Comparison of ENCODE assay signal across 9 mouse cellular contexts in genomic region chr19:47491853-47492252, GRCm38 (mm10). TPM values are rescaled to one million over a fixed set of nuclear protein-coding genes. Genes with fewer than 3 reads are reported as not detected.
A peak's percentile ranks its signal among the peaks of the same experiment; 100 is the strongest.
DNase-seq lines count a peak whose midpoint lies in the region; ATAC-seq and TF ChIP-seq lines count a peak whose summit lies in the region.
"Had no signal": no experiment of that assay in that cellular context is flagged by ENCODE, and none has a peak within 500 bp of the region (broad histone marks: within the 10 kb centered on the region; RNA-seq: fewer than 3 reads in every experiment).

No protein-coding gene starts in this region.

- no peak for TF ChIP-seq CTCF in C2C12 (IDR thresholded peaks at IDR 0.05; ENCODE audit: control insufficient read depth, insufficient read depth, insufficient read length)
- TF ChIP-seq CTCF in liver, postnatal 0 days (IDR thresholded peaks at IDR 0.05; ENCODE audit: low read depth) = no peak
- no peak for TF ChIP-seq CTCF in lung, adult 2 months (IDR thresholded peaks at IDR 0.05; ENCODE audit: insufficient read depth, low read length)

- H3K4me2 ChIP-seq in heart, embryonic 15.5 days = no peak overlapping the region
- no peak overlapping the region for H3K4me2 ChIP-seq in heart, embryonic 11.5 days
- no peak overlapping the region for H3K4me2 ChIP-seq in forebrain, embryonic 15.5 days (replicated peaks)
- H3K4me2 ChIP-seq in liver, postnatal 0 days (ENCODE audit: low read depth, low read length) = no peak overlapping the region
- H3K4me2 ChIP-seq: lung, embryonic 15.5 days had no signal

- H3K79me2 ChIP-seq in C2C12 (ENCODE audit: control insufficient read depth, insufficient read depth) = no peaks in the 10 kb centered on the region

- no peaks in the 10 kb centered on the region for H3K9me3 ChIP-seq in heart, embryonic 15.5 days (replicated peaks)
- H3K9me3 ChIP-seq in heart, embryonic 11.5 days (replicated peaks; ENCODE audit: control insufficient read depth, low read length) = no peaks in the 10 kb centered on the region
- 0 out of 2 replicates have a peak, but pooled peaks cover 3% of the 10 kb centered on the region for H3K9me3 ChIP-seq in forebrain, embryonic 15.5 days
- peaks cover 3% of the 10 kb centered on the region for H3K9me3 ChIP-seq in liver, postnatal 0 days (ENCODE audit: low read length)
- H3K9me3 ChIP-seq: lung, embryonic 15.5 days had no signal

- DNase-seq in MN1 (ENCODE audit: low spot score) = peak; percentile 42
- no peak for DNase-seq in liver, postnatal 0 days
- no peak for DNase-seq in lung, adult 2 months
- DNase-seq: thymus, postnatal 36 days had no signal

- H3K9ac ChIP-seq in heart, embryonic 15.5 days = no peak overlapping the region
- H3K9ac ChIP-seq in heart, embryonic 11.5 days (ENCODE audit: low read depth, low read length) = no peak overlapping the region
- H3K9ac ChIP-seq in forebrain, embryonic 15.5 days (replicated peaks) = no peak overlapping the region
- H3K9ac ChIP-seq in liver, postnatal 0 days (replicated peaks) = no peak overlapping the region
- H3K9ac ChIP-seq: lung, embryonic 15.5 days had no signal

- no peaks in the 10 kb centered on the region for H3K27me3 ChIP-seq in heart, embryonic 15.5 days
- no peaks in the 10 kb centered on the region for H3K27me3 ChIP-seq in heart, embryonic 11.5 days (ENCODE audit: control insufficient read depth, insufficient read depth, low read length)
- H3K27me3 ChIP-seq in C2C12 (ENCODE audit: control insufficient read depth, insufficient read depth, insufficient read length) = no peaks in the 10 kb centered on the region
- H3K27me3 ChIP-seq in forebrain, embryonic 15.5 days = no peaks in the 10 kb centered on the region
- no peaks in the 10 kb centered on the region for H3K27me3 ChIP-seq in liver, postnatal 0 days (ENCODE audit: insufficient read depth, low read length)
- H3K27me3 ChIP-seq: lung, embryonic 15.5 days had no signal

- no peaks in the 10 kb centered on the region for H3K79me3 ChIP-seq in C2C12 (ENCODE audit: low read depth)

- H3K4me3 ChIP-seq in heart, embryonic 15.5 days = no peak overlapping the region
- H3K4me3 ChIP-seq in heart, embryonic 11.5 days (ENCODE audit: low read depth, low read length) = no peak overlapping the region
- H3K4me3 ChIP-seq in C2C12 (ENCODE audit: insufficient read depth, poor library complexity, severe bottlenecking) = no peak overlapping the region
- no peak overlapping the region for H3K4me3 ChIP-seq in forebrain, embryonic 15.5 days
- no peak overlapping the region for H3K4me3 ChIP-seq in liver, postnatal 0 days (ENCODE audit: low read depth, low read length)
- no peak overlapping the region for H3K4me3 ChIP-seq in lung, adult 2 months (replicated peaks; ENCODE audit: extremely low read depth, low read depth, low read length)
- H3K4me3 ChIP-seq: lung, embryonic 15.5 days had no signal

- H3K27ac ChIP-seq in heart, embryonic 15.5 days = no peak overlapping the region
- H3K27ac ChIP-seq in heart, embryonic 11.5 days (ENCODE audit: low read depth, low read length) = no peak overlapping the region
- H3K27ac ChIP-seq in forebrain, embryonic 15.5 days (replicated peaks) = no peak overlapping the region
- H3K27ac ChIP-seq in liver, postnatal 0 days (ENCODE audit: low read depth) = no peak overlapping the region
- H3K27ac ChIP-seq: lung, embryonic 15.5 days had no signal

- no peak overlapping the region for H3ac ChIP-seq in C2C12 (ENCODE audit: control insufficient read depth, insufficient read length, low read depth)

- TF ChIP-seq EP300 in liver, postnatal 0 days (IDR thresholded peaks at IDR 0.05; ENCODE audit: low read depth) = no peak

- H3K36me3 ChIP-seq in heart, embryonic 15.5 days = no peaks in the 10 kb centered on the region
- H3K36me3 ChIP-seq in heart, embryonic 11.5 days (ENCODE audit: control insufficient read depth, insufficient read depth, low read length) = no peaks in the 10 kb centered on the region
- no peaks in the 10 kb centered on the region for H3K36me3 ChIP-seq in C2C12 (ENCODE audit: control insufficient read depth, insufficient read depth)
- H3K36me3 ChIP-seq in forebrain, embryonic 15.5 days = no peaks in the 10 kb centered on the region
- H3K36me3 ChIP-seq in liver, postnatal 0 days (replicated peaks; ENCODE audit: insufficient read depth, low read length) = no peaks in the 10 kb centered on the region
- H3K36me3 ChIP-seq: lung, embryonic 15.5 days had no signal

- H3K4me1 ChIP-seq in heart, embryonic 15.5 days (replicated peaks) = peaks cover 16% of the 10 kb centered on the region
- peaks cover 4% of the 10 kb centered on the region; the same call in 1 of the 2 replicates for H3K4me1 ChIP-seq in heart, embryonic 11.5 days (ENCODE audit: control insufficient read depth, insufficient read depth, low read length)
- peaks cover 18% of the 10 kb centered on the region for H3K4me1 ChIP-seq in forebrain, embryonic 15.5 days
- H3K4me1 ChIP-seq in liver, postnatal 0 days (ENCODE audit: insufficient read depth) = no peaks in the 10 kb centered on the region
- no peaks in the 10 kb centered on the region for H3K4me1 ChIP-seq in lung, adult 2 months (ENCODE audit: control insufficient read depth, insufficient read depth, low read length)
- H3K4me1 ChIP-seq: lung, embryonic 15.5 days had no signal

- 0 out of 2 replicates have a peak, but pooled peaks have one; percentile 24 for ATAC-seq in heart, embryonic 15.5 days (replicated peaks; ENCODE audit: insufficient number of reproducible peaks, insufficient read depth, low FRiP score, low read depth)
- ATAC-seq in heart, embryonic 11.5 days (replicated peaks; ENCODE audit: insufficient number of reproducible peaks, low FRiP score, low TSS enrichment) = no peak
- ATAC-seq in forebrain, embryonic 15.5 days (replicated peaks) = 0 out of 2 replicates have a peak, but pooled peaks have one; percentile 12
- ATAC-seq in liver, postnatal 0 days = no peak

- no peak for TF ChIP-seq POLR2A in lung, adult 2 months (IDR thresholded peaks at IDR 0.05; ENCODE audit: borderline replicate concordance, extremely low read depth, low read depth, low read length)

- WGBS in heart, embryonic 15.5 days = 62% methylated on average over 2 of the region's 2 CpGs
- WGBS in heart, embryonic 11.5 days (ENCODE audit: insufficient replicate concordance) = 61% methylated on average over 2 of the region's 2 CpGs
- 63% methylated on average over 2 of the region's 2 CpGs for WGBS in forebrain, embryonic 15.5 days
- 81% methylated on average over 2 of the region's 2 CpGs for WGBS in liver, postnatal 0 days (ENCODE audit: insufficient replicate concordance)
- WGBS in lung, adult 2 months = 60% methylated on average over 2 of the region's 2 CpGs

TF ChIP-seq in C2C12, 6 proteins besides CTCF, POLR2A, EP300 and RAD21:
- no peak for TF ChIP-seq CEBPB (IDR thresholded peaks at IDR 0.05; ENCODE audit: low read depth)
- TF ChIP-seq MYOD1 (IDR thresholded peaks at IDR 0.05; ENCODE audit: control insufficient read depth, insufficient read length, low read depth) = peak; percentile 73

RNA-seq across cellular contexts. Expression of gene Sh3pxd2a, which starts 27.7 kb away (rescaled TPM):
- 5.3 and 7.2 TPM in 2 replicates for polyA plus RNA-seq in heart, embryonic 15.5 days (2015; fragmentation: Nextera tagmentation; extraction: Ambion mirVana)
- 6.9 and 10.1 TPM in 2 replicates for polyA plus RNA-seq in heart, embryonic 11.5 days (2014; fragmentation: Nextera tagmentation; extraction: Ambion mirVana)
- polyA plus RNA-seq in C2C12 (2012; fragmentation: generic; extraction: Trizol) = 22.2 TPM
- polyA plus RNA-seq in forebrain, embryonic 15.5 days (2015; fragmentation: Nextera tagmentation; extraction: Ambion mirVana) = 2.0 and 2.2 TPM in 2 replicates
- 0.82 and 0.95 TPM in 2 replicates for polyA plus RNA-seq in liver, postnatal 0 days (2015; fragmentation: Nextera tagmentation; extraction: Ambion mirVana)
- 36.9 and 40.9 TPM in 2 replicates for polyA plus RNA-seq in lung, adult 2 months (2012; rRNA removed)

RNA-seq across cellular contexts. Expression of gene Stn1, which starts 45.5 kb away (rescaled TPM):
- polyA plus RNA-seq in heart, embryonic 15.5 days (2015; fragmentation: Nextera tagmentation; extraction: Ambion mirVana) = 29.0 and 36.1 TPM in 2 replicates
- polyA plus RNA-seq in heart, embryonic 11.5 days (2014; fragmentation: Nextera tagmentation; extraction: Ambion mirVana) = 40.0 and 41.6 TPM in 2 replicates
- 50.7 TPM for polyA plus RNA-seq in C2C12 (2012; fragmentation: generic; extraction: Trizol)
- polyA plus RNA-seq in forebrain, embryonic 15.5 days (2015; fragmentation: Nextera tagmentation; extraction: Ambion mirVana) = 33.6 and 36.2 TPM in 2 replicates
- polyA plus RNA-seq in liver, postnatal 0 days (2015; fragmentation: Nextera tagmentation; extraction: Ambion mirVana) = 4.4 and 5.4 TPM in 2 replicates
- 19.2 and 21.1 TPM in 2 replicates for polyA plus RNA-seq in lung, adult 2 months (2012; rRNA removed)

Comparison
In these comparisons a context has a peak if more than half of its experiments do, and no peak if none do; other contexts are left out.
1. ATAC-seq: peak in heart, embryonic 15.5 days (single experiment) and forebrain, embryonic 15.5 days (single experiment); none in heart, embryonic 11.5 days (single experiment) and liver, postnatal 0 days (single experiment).